Mouse (Mus musculus) liver, embryonic 13.5 days (tissue): ENCODE data around the gene Gm20518. TPM values are rescaled to one million over a fixed set of nuclear protein-coding genes. Genes with fewer than 3 reads are reported as not detected.

ENCODE experiments used
- ATAC-seq: fragments of 200-750 bp; cut with Nextera tagmentation; 2 replicates; pipeline ENCODE4 v1.8.0; 2017; ENCODE audit warnings: low read depth, mild to moderate bottlenecking, moderate number of reproducible peaks, moderate library complexity
- DNase-seq: peaks from one replicate; pipeline ENCODE4 v3.0.0; 2022
- H3K27ac ChIP-seq: fragments of 300-500 bp; sonication (generic); 2 replicates; pipeline ENCODE4 v1.5.1; 2015; ENCODE audit warnings: moderate library complexity, mild to moderate bottlenecking, inconsistent platforms
- H3K27me3 ChIP-seq: fragments of 300-500 bp; sonication (generic); 2 replicates; pipeline ENCODE4 v1.6.1; 2015; ENCODE audit warnings: mild to moderate bottlenecking, inconsistent platforms
- H3K36me3 ChIP-seq: fragments of 300-500 bp; sonication (generic); 2 replicates; pipeline ENCODE4 v1.6.1; 2015; ENCODE audit warnings: mild to moderate bottlenecking, inconsistent platforms
- H3K4me1 ChIP-seq: fragments of 300-500 bp; sonication (generic); replicated peaks from 2 replicates; pipeline ENCODE4 v1.6.1; 2015; ENCODE audit warnings: inconsistent platforms
- H3K4me2 ChIP-seq: fragments of 300-500 bp; sonication (generic); 2 replicates; pipeline ENCODE4 v1.6.1; 2015; ENCODE audit warnings: inconsistent platforms, mild to moderate bottlenecking, moderate library complexity
- H3K4me3 ChIP-seq: fragments of 300-500 bp; sonication (generic); replicated peaks from 2 replicates; pipeline ENCODE4 v1.5.1; 2015; ENCODE audit warnings: mild to moderate bottlenecking, inconsistent platforms
- H3K9ac ChIP-seq: fragments of 300-500 bp; sonication (generic); 2 replicates; pipeline ENCODE4 v1.6.1; 2015; ENCODE audit warnings: mild to moderate bottlenecking, inconsistent platforms
- H3K9me3 ChIP-seq: fragments of 300-500 bp; sonication (generic); replicated peaks from 2 replicates; pipeline ENCODE4 v1.6.1; 2016; ENCODE audit warnings: inconsistent platforms
- WGBS: fragments of 180-500 bp; shearing (Covaris S2); methylation state at CpG from one replicate; pipeline ENCODE4 v1.1.7; 2015; ENCODE audit not compliant: insufficient replicate concordance; 5-methylcytosine and 5-hydroxymethylcytosine counted together
- polyA plus RNA-seq: library from polyadenylated mRNA; unstranded; fragments of >200 nt; fragmentation: Nextera tagmentation; extraction: Ambion mirVana; gene quantifications from 2 replicates; pipeline ENCODE4 v1.2.1, GENCODE M21; 2015

The Gm20518 gene
- 0.05 and 0.08 TPM in 2 replicates for polyA plus RNA-seq

- H3K27me3 ChIP-seq, result no peaks in the 10 kb centered on the region
- H3K9ac ChIP-seq, result peak within 1 kb of the TSS; percentile 95
- peak within 1 kb of the TSS; percentile 93 for H3K27ac ChIP-seq
- H3K9me3 ChIP-seq, result no peaks in the 10 kb centered on the region
- H3K36me3 ChIP-seq, result no peaks in the 10 kb centered on the region
- H3K4me1 ChIP-seq, result peaks cover 24% of the 10 kb centered on the region
- H3K4me3 ChIP-seq, result peak within 1 kb of the TSS; percentile 93
- peak within 1 kb of the TSS; percentile 93 for H3K4me2 ChIP-seq
- WGBS, result under 1% methylated on average over 38 of the region's 38 CpGs
- ATAC-seq (peak; percentile 96), DNase-seq (peak; percentile 97)
These were observed at the start of gene Gm20518 for GRCm38 (mm10) chr16:17891567-17891959. Gene Gm20518 (minus strand): TSS chr16:17891671.

DNA sequence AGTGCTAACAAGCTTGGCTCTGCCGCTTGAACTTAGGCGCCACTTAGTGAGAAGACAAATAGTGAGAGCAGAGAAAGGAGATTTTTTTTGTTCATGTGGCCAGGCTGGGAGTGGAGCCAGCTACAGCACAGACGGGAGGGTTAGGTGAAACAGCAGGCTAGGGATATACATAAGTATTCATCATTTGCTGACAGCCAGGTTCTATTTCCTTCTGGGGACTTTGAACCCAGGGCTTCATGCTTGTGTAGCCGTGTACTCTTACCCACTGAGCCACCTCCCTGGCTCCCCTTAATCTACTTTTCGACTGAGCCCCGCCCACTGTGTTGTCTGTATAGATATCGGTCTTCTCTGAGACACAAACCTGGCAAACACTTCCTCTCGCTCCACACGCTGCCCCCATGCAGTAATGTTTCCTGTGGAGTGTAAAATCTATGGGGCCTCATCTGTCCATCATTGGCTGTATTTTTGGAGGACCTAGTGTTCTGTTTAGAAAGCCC is 47.8 kb upstream of the Gm20518 start:
- Histone ChIP-seq H3K4me2 (peak overlapping the region; percentile 44), H3K4me3 (no peak overlapping the region; the same call in 1 of the 2 replicates), H3K36me3 (no peaks in the 10 kb centered on the region), H3K27me3 (no peaks in the 10 kb centered on the region), H3K27ac (peak overlapping the region; percentile 85), H3K9ac (peak overlapping the region; percentile 20; the same call in 1 of the 2 replicates), H3K4me1 (peaks cover 40% of the 10 kb centered on the region), H3K9me3 (no peaks in the 10 kb centered on the region)
- 19% methylated on average over 9 of the region's 9 CpGs for WGBS
- DNase-seq (peak; percentile 68), ATAC-seq (peak; percentile 88)

DNA sequence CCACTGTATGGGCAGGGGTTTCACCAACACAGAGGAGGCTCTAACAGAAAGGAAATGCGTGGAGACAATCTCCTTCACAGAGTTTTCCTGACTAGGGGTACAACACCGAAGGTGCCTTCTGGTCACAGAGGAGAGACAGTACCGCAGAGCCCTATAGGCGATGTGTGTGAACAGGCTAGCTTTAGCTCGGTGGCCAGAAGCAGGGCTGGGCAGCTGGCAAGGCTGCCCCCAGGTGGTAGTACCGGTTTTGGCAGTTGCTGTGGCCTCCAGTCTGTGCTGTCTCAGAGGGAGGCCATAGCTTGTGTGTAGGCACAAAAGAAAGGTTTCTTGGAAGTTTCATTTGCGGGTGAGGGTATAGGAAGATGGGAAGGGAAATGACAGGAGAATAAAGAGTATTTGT is 47.4 kb upstream of the Gm20518 start:
- peak; percentile 89 for ATAC-seq
- peak overlapping the region; percentile 20; the same call in 1 of the 2 replicates for H3K9ac ChIP-seq
- DNase-seq, result peak; percentile 80

DNA sequence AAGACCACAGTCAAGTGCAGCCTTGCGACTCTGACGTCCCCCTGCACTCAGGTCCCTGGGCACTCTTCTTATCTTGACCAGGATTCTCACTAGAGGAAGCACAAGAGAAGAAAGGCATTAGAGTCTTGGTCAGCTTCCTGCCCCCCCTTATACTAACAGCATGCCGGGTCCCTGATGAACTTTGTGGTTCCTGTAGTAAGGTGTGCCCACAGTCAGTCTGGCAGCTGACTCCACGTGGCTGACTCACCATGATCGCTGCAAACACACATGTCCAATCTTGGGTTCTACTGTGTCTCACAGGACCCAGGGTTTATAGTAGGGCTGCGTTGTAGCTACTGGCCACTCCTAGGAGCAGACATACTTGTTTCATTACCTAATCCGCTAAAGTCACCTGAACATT is 46.7 kb upstream of the Gm20518 start:
- no peaks in the 10 kb centered on the region for H3K9me3 ChIP-seq
- H3K9ac ChIP-seq, result peak overlapping the region; percentile 20; the same call in 1 of the 2 replicates
- peaks cover 52% of the 10 kb centered on the region for H3K4me1 ChIP-seq
- no peak for ATAC-seq
- H3K36me3 ChIP-seq, result no peaks in the 10 kb centered on the region
- H3K27ac ChIP-seq, result peak overlapping the region; percentile 85
- no peak overlapping the region for H3K4me3 ChIP-seq
- no peaks in the 10 kb centered on the region for H3K27me3 ChIP-seq
- 25% methylated on average over 7 of the region's 7 CpGs for WGBS
- DNase-seq, result no peak
- peak overlapping the region; percentile 44; the same call in 1 of the 2 replicates for H3K4me2 ChIP-seq

More for the DNA sequence above, 47.4 kb upstream of the Gm20518 start:
- 5% methylated on average over 7 of the region's 7 CpGs for WGBS
- Histone ChIP-seq H3K9me3 (no peaks in the 10 kb centered on the region), H3K36me3 (no peaks in the 10 kb centered on the region), H3K27me3 (no peaks in the 10 kb centered on the region), H3K4me1 (peaks cover 45% of the 10 kb centered on the region), H3K4me3 (no peak overlapping the region), H3K27ac (peak overlapping the region; percentile 85), H3K4me2 (peak overlapping the region; percentile 44)

GRCm38 (mm10) chr16:17936776-17937175 is 45.3 kb upstream of the Gm20518 start:
- ATAC-seq, result no peak
- no peaks in the 10 kb centered on the region for H3K36me3 ChIP-seq
- no peak overlapping the region for H3K4me3 ChIP-seq
- no peaks in the 10 kb centered on the region for H3K27me3 ChIP-seq
- 75% methylated on average over 10 of the region's 10 CpGs for WGBS
- peaks cover 59% of the 10 kb centered on the region for H3K4me1 ChIP-seq
- H3K9ac ChIP-seq, result no peak overlapping the region
- peak overlapping the region; percentile 47 for H3K27ac ChIP-seq
- no peaks in the 10 kb centered on the region for H3K9me3 ChIP-seq
- no peak overlapping the region for H3K4me2 ChIP-seq
- DNase-seq, result no peak

GRCm38 (mm10) chr16:17934445-17934910 is 43.0 kb upstream of the Gm20518 start:
- no peaks in the 10 kb centered on the region for H3K27me3 ChIP-seq
- H3K4me1 ChIP-seq, result peaks cover 60% of the 10 kb centered on the region
- DNase-seq, result no peak
- no peaks in the 10 kb centered on the region for H3K9me3 ChIP-seq
- H3K4me3 ChIP-seq, result no peak overlapping the region
- 27% methylated on average over 3 of the region's 3 CpGs for WGBS
- peak overlapping the region; percentile 34 for H3K9ac ChIP-seq
- ATAC-seq, result no peak
- peak overlapping the region; percentile 87 for H3K27ac ChIP-seq
- no peaks in the 10 kb centered on the region for H3K36me3 ChIP-seq
- no peak overlapping the region for H3K4me2 ChIP-seq

- DNase-seq (peak; percentile 29), ATAC-seq (peak; percentile 76)
- Histone ChIP-seq H3K4me1 (peaks cover 60% of the 10 kb centered on the region), H3K4me2 (no peak overlapping the region), H3K27ac (peak overlapping the region; percentile 87), H3K4me3 (no peak overlapping the region), H3K9ac (peak overlapping the region; percentile 34), H3K9me3 (no peaks in the 10 kb centered on the region), H3K36me3 (no peaks in the 10 kb centered on the region), H3K27me3 (no peaks in the 10 kb centered on the region)
- WGBS, result 27% methylated on average over 9 of the region's 9 CpGs
These were observed 42.3 kb upstream of the Gm20518 start for GRCm38 (mm10) chr16:17933594-17934444.

GRCm38 (mm10) chr16:17931906-17932460 is 40.5 kb upstream of the Gm20518 start:
- no peak for ATAC-seq
- Histone ChIP-seq H3K27ac (0 out of 2 replicates have a peak overlapping the region, but pooled peaks have one; percentile 29), H3K9ac (no peak overlapping the region), H3K9me3 (no peaks in the 10 kb centered on the region), H3K4me1 (peaks cover 54% of the 10 kb centered on the region), H3K4me2 (no peak overlapping the region), H3K4me3 (no peak overlapping the region), H3K27me3 (no peaks in the 10 kb centered on the region), H3K36me3 (no peaks in the 10 kb centered on the region)
- WGBS, result 75% methylated on average over 5 of the region's 5 CpGs
- DNase-seq, result no peak

DNA sequence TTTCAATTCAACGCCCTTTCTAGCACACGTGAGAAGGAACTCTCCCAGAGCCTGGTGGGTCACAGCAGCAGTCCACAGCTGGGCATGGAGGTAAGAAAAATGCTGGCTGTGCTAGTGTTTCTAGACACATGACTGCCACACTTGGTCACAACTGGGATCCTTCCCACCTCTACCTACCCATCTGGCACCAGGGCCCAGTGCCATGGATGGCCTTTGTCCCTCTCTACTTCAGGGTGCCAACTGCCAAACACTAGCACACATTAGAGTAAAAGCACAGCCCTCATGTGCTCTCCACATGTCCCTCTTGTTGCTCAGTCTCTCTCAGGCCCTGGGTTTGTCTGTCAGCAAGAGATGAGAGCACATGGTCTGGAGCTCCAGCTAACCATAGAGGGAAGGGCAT is 38.2 kb upstream of the Gm20518 start:
- Histone ChIP-seq H3K9ac (no peak overlapping the region), H3K4me3 (no peak overlapping the region), H3K27ac (peak overlapping the region; percentile 87), H3K9me3 (no peaks in the 10 kb centered on the region), H3K4me2 (no peak overlapping the region), H3K36me3 (peaks cover 22% of the 10 kb centered on the region), H3K27me3 (no peaks in the 10 kb centered on the region), H3K4me1 (peaks cover 64% of the 10 kb centered on the region)
- ATAC-seq (no peak), DNase-seq (no peak)
- WGBS, result 79% methylated on average over 2 of the region's 2 CpGs

DNA sequence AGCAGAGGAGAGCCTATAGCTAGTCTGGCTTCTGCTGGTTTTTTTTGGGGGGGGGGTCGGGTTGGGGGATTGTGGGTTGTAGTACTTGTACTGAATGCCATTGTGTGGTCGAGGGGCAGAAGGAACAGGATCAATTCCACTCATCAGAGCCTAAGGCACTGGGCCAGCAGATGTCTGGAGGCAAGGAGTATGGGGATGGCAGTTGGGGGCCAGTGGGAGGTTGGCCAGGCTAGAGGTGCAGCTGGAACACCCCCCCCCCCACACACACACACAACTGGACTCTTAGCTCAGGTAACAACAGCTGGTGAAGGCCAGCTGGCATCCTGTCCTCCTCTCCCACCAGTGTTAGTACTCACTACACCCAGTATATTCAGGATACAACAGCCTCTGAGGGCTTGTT is 37.7 kb upstream of the Gm20518 start:
- peak overlapping the region; percentile 87 for H3K27ac ChIP-seq
- H3K9ac ChIP-seq, result peak overlapping the region; percentile 93
- DNase-seq (no peak), ATAC-seq (no peak)
- peak overlapping the region; percentile 91; the same call in 1 of the 2 replicates for H3K4me3 ChIP-seq
- H3K36me3 ChIP-seq, result peaks cover 22% of the 10 kb centered on the region
- no peaks in the 10 kb centered on the region for H3K9me3 ChIP-seq
- H3K27me3 ChIP-seq, result no peaks in the 10 kb centered on the region
- WGBS, result 26% methylated on average over 2 of the region's 2 CpGs
- H3K4me2 ChIP-seq, result peak overlapping the region; percentile 100; the same call in 1 of the 2 replicates
- peaks cover 64% of the 10 kb centered on the region for H3K4me1 ChIP-seq

- no peaks in the 10 kb centered on the region for H3K27me3 ChIP-seq
- no peaks in the 10 kb centered on the region for H3K9me3 ChIP-seq
- H3K27ac ChIP-seq, result peak overlapping the region; percentile 87
- ATAC-seq, result peak; percentile 62
- peak overlapping the region; percentile 100 for H3K4me2 ChIP-seq
- WGBS, result 0% methylated on average over 9 of the region's 9 CpGs
- peak overlapping the region; percentile 91 for H3K4me3 ChIP-seq
- H3K9ac ChIP-seq, result peak overlapping the region; percentile 93
- peaks cover 62% of the 10 kb centered on the region for H3K4me1 ChIP-seq
- DNase-seq, result peak; percentile 73
- H3K36me3 ChIP-seq, result peaks cover 22% of the 10 kb centered on the region
These were observed 37.2 kb upstream of the Gm20518 start for GRCm38 (mm10) chr16:17928627-17929104.
